Mouse (Mus musculus) cerebellum, adult 2 months (tissue): ENCODE measurements around the gene Sap18b. TPM values are rescaled to one million over a fixed set of nuclear protein-coding genes. Genes with fewer than 3 reads are reported as not detected.

ENCODE experiments used
- DNase-seq, 2 experiments: peaks; one replicate each; pipeline ENCODE4 v3.0.0; 2021
- H3K27ac ChIP-seq: fragments of 200-500 bp; 2 replicates; pipeline ENCODE4 v1.5.1; 2012; ENCODE audit warnings: low read length, control low read depth, inconsistent platforms; ENCODE audit not compliant: insufficient read depth
- H3K27me3 ChIP-seq: fragments of 200-500 bp; 2 replicates; pipeline ENCODE4 v1.6.1; 2012; ENCODE audit warnings: inconsistent platforms, mild to moderate bottlenecking, low read length, moderate library complexity; ENCODE audit not compliant: control insufficient read depth, insufficient read depth
- H3K4me1 ChIP-seq: fragments of 200-500 bp; 2 replicates; pipeline ENCODE4 v1.6.1; 2011; ENCODE audit warnings: low read length; ENCODE audit not compliant: control insufficient read depth, insufficient read depth
- H3K4me3 ChIP-seq: fragments of 200-500 bp; replicated peaks from 2 replicates; pipeline ENCODE3; 2011; ENCODE audit warnings: mild to moderate bottlenecking, low read depth, low read length, control low read depth; ENCODE audit not compliant: insufficient read depth
- CTCF ChIP-seq: fragments of 200-500 bp; IDR thresholded peaks from 2 replicates; pipeline ENCODE4 v1.5.1; 2011; ENCODE audit warnings: low read depth, mild to moderate bottlenecking, control low read depth, low read length, moderate library complexity, borderline replicate concordance; ENCODE audit not compliant: insufficient read depth
- POLR2A ChIP-seq: fragments of 200-500 bp; IDR thresholded peaks from 2 replicates; pipeline ENCODE4 v1.6.1; 2011; ENCODE audit warnings: low read length, control low read depth, borderline replicate concordance; ENCODE audit not compliant: insufficient read depth
- WGBS: fragments of 180-500 bp; shearing (Covaris S2); methylation state at CpG from one replicate; pipeline ENCODE4 v1.1.7; 2018; 5-methylcytosine and 5-hydroxymethylcytosine counted together
- polyA plus RNA-seq: library from polyadenylated mRNA; depleted of rRNA; stranded (reverse); fragments of >200 nt; gene quantifications from 2 replicates; pipeline ENCODE4 v1.2.3, GENCODE M21; 2012

Sap18b gene
- polyA plus RNA-seq, 1 experiment, result 85.5 TPM

DNA sequence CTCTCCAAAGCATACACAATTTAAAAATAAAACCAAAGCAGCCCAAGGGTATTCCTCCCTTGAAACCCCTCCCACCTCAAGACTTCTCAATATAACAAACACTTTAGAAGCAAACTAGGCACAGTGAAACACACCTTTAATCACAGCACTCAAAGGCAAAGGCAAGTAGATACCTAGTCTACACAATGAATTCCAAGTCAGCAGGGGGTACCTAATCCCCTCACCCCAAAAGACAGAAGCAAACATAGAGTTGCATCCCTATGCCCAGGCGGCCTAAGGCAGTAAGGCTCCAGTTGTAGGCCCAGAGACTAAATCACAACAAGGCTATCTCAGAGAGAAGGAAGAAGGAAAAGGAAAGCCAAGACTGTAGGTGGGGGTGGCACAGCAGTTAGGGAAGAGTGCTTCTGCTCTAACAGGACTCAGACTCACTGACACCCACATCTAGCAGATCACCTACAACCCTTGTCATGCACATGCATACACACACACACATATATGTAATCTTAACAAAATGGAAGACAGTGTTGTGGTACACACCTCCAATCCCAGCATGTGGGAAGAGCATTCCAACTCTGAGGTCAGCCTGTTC lies 23.6 kb upstream of the Sap18b start:
- no peak for DNase-seq
- TF ChIP-seq POLR2A, result no peak
- no peak for TF ChIP-seq CTCF
- H3K27me3 ChIP-seq, result no peaks in the 10 kb centered on the region
- H3K27ac ChIP-seq, result no peak overlapping the region
- no peak overlapping the region for H3K4me3 ChIP-seq
- WGBS, result 96% methylated on average over 1 of the region's 1 CpGs
- peaks cover 15% of the 10 kb centered on the region; the same call in 1 of the 2 replicates for H3K4me1 ChIP-seq

DNA sequence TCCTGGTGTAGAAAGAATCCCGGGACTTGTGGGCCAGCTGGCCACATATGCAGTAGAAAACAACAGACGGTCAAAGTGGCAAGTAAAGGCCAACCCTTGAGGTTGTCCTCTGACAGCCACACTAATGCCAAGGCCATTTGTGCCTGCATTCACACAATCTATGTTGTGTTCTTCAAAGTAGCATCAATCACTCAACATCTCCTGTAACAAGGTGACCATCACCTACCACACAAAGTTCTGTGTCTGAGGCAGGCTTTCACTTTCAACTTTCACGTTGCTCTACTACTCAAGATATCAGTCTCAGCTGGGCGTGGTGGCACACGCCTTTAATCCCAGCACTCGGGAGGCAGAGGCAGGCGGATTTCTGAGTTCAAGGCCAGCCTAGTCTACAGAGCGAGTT lies 22.9 kb upstream of the Sap18b start:
- Histone ChIP-seq H3K27me3 (no peaks in the 10 kb centered on the region), H3K27ac (no peak overlapping the region), H3K4me3 (no peak overlapping the region), H3K4me1 (peaks cover 15% of the 10 kb centered on the region; the same call in 1 of the 2 replicates)
- TF ChIP-seq CTCF (no peak), POLR2A (no peak)
- no peak for DNase-seq
- 67% methylated on average over 8 of the region's 8 CpGs for WGBS

DNA sequence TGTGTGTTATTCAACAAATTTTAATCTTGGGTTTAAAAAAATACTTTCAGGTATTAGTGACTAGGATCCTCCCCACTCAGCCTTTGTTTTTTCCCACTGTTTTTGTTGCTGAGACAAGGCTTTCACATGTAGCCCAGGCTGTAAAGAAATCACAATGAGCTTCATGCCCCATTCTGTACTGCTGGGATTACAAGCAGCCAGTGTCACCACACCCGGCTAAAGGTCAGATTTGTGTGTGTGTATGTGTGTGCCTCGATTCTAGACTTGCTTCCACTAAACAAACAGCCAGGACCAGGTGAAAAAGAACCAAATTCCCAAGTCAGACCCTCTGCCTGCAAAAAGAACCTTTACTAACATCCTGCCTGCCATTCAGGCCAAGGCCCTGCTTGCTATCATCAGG lies 19.7 kb upstream of the Sap18b start:
- Histone ChIP-seq H3K4me1 (peaks cover 9% of the 10 kb centered on the region; the same call in 1 of the 2 replicates), H3K27me3 (no peaks in the 10 kb centered on the region), H3K4me3 (no peak overlapping the region), H3K27ac (no peak overlapping the region)
- DNase-seq, result no peak
- WGBS, result 44% methylated on average over 2 of the region's 2 CpGs
- TF ChIP-seq CTCF (no peak), POLR2A (no peak)

DNA sequence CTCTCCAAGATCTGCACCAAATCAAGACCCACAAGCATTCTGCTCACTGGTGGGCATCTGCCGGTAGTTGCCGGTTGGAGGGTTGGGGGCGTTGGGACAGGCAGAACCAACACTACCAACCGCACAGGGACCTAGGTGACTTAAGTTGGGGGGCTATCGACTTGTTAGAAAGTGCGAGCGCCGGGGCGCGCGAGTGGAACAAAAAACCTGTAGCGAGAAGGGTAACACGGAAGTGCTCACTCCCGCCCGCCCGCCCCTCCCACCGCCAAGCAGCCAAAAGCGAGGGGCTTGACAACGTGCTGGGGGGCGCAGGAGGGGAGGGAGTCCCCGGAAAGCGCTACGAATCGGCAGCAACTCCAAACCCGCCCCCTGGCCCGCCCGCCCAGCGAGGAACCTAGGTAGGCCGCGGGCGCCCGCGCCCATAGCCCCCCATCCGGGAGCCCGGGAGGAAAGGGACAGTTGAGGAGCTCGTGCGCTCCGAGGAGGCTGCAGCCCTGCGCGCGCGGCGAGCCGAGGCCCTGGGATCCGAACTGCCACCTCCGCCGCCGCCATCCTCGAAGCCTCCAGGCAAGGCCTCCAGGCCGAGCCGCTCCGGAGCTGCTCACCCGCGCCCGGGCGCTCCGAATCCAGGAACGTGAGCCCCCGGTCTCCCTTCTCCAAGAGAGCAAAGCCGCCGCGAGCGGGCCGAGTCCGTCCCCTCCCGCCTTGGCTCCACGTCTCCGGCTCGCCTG lies 18.5 kb upstream of the Sap18b start:
- DNase-seq, result peak; percentile 23 to 24
- peak overlapping the region; percentile 87 for H3K4me3 ChIP-seq
- peak overlapping the region; percentile 39 for H3K27ac ChIP-seq
- peaks cover 7% of the 10 kb centered on the region; the same call in 1 of the 2 replicates for H3K4me1 ChIP-seq
- WGBS, result under 1% methylated on average over 68 of the region's 69 CpGs
- TF ChIP-seq POLR2A, result no peak
- TF ChIP-seq CTCF, result no peak
- H3K27me3 ChIP-seq, result no peaks in the 10 kb centered on the region

DNA sequence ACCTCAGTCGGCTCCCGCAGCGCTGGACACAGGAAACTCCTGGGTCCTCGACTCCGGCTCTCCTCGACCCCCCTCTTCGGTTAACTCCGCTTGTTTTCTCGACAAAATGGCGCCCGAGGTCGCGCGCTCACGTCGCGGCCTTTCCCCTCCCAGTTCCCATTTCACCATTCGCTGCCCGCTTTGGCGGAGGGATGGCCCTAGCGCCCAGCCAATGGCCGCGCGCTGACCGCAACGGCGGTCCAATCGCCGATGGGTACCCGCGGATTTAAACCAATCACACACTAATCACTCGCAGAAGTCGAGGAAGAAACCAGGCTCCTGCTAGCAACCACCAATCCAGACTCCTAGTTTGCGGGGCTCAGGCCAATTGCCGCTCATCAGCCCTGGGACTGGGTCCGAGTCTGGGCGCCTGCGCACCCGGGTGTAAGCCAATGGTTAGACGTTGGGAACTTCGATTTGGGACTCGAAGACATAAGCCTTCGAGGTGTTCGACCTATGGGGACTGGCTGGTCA lies 17.8 kb upstream of the Sap18b start, which contains the start of gene Cnot1:
Gene Cnot1, minus strand, starts transcription at position 134 of the 513 bp plus-strand sequence.
- Histone ChIP-seq H3K4me1 (peaks cover 4% of the 10 kb centered on the region; the same call in 1 of the 2 replicates), H3K4me3 (peak within 1 kb of the TSS; percentile 87), H3K27me3 (no peaks in the 10 kb centered on the region), H3K27ac (peak within 1 kb of the TSS; percentile 74)
- DNase-seq, result peak; percentile 97 to 99
- TF ChIP-seq CTCF (no peak), POLR2A (no peak)
- WGBS, result under 1% methylated on average over 44 of the region's 44 CpGs

DNA sequence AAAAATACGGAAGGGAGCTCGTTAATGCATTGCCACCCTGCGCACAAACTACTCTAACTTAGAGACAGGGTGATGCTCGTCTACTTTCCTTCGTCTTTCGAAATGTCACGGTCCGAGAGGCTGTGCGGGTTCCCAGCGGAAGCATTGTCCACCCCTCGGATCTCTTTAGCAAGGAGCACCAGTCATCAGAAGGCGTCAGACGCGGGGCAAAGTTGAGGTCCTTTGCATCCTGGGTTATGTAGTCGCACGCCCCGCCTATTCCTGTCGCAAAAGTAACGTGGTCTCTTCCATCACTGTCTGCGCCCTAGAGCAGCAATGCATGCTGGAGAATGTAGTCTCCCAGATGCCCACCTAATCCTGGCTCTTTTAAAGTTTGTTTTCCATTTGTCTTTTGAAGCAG lies 17.3 kb upstream of the Sap18b start:
- H3K4me3 ChIP-seq, result peak overlapping the region; percentile 77
- peak; percentile 90 to 94 for DNase-seq
- peaks cover 4% of the 10 kb centered on the region; the same call in 1 of the 2 replicates for H3K4me1 ChIP-seq
- WGBS, result under 1% methylated on average over 20 of the region's 20 CpGs
- no peaks in the 10 kb centered on the region for H3K27me3 ChIP-seq
- TF ChIP-seq POLR2A (peak; percentile 66; the same call in 1 of the 2 replicates), CTCF (no peak)
- H3K27ac ChIP-seq, result peak overlapping the region; percentile 74

DNA sequence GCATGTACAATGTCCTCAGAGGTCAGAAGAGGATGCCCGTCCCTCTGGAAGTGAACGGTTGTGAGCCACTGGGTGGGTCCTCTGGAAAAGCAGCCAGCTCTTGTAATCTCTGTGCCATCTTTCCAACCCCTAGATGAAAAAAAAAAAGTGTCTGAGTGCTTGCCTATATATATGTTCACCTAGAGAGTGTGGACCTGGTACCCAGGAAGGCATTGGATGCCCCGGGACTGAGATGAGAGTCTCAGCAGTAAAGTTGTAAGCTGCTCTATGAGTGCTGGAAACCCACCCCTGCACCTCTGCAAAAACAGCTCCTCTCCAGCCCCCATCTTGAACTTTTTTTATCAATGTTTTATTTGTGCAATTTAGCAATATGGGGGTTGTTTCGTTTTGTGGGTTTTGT lies 16.5 kb upstream of the Sap18b start:
- no peak overlapping the region for H3K27ac ChIP-seq
- H3K27me3 ChIP-seq, result no peaks in the 10 kb centered on the region
- no peak overlapping the region for H3K4me3 ChIP-seq
- WGBS, result 85% methylated on average over 4 of the region's 4 CpGs
- TF ChIP-seq POLR2A (no peak), CTCF (no peak)
- peak in 1 of 2 experiments; percentile 20 for DNase-seq
- H3K4me1 ChIP-seq, result peaks cover 4% of the 10 kb centered on the region; the same call in 1 of the 2 replicates

DNA sequence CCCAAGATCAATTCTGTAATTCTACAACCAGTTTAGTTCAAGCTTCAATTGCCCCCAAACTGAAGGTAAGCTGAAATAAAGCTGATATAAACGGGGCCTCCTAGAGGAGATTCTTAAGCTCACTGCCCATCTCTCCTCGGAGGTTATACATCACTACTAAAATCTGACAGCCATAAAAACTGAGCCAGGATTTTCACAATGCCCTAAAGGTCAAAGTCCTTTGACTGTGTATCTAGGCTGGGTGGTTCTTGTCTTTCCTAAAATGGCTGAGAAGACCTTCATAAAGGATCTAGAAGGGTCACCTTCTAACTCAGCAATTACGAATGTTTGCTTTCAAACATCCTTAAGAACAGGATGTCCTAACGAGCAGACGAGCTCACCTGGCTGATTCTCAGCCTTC lies 16.0 kb upstream of the Sap18b start:
- no peak for TF ChIP-seq POLR2A
- TF ChIP-seq CTCF, result no peak
- WGBS, result 84% methylated on average over 5 of the region's 5 CpGs
- Histone ChIP-seq H3K27me3 (no peaks in the 10 kb centered on the region), H3K4me3 (no peak overlapping the region), H3K27ac (no peak overlapping the region), H3K4me1 (peaks cover 4% of the 10 kb centered on the region; the same call in 1 of the 2 replicates)
- no peak for DNase-seq
